Mouse (Mus musculus) limb, embryonic 15.5 days (tissue): Measurements from ENCODE around the gene Eif3c. TPM values are rescaled to one million over a fixed set of nuclear protein-coding genes. Genes with fewer than 3 reads are reported as not detected.

Experiments
- ATAC-seq: fragments of 200-750 bp; cut with Nextera tagmentation; 2 replicates; pipeline ENCODE4 v1.8.0; 2017; ENCODE audit warnings: low read depth, moderate TSS enrichment; ENCODE audit not compliant: insufficient number of reproducible peaks, low FRiP score, low TSS enrichment
- H3K27ac ChIP-seq: fragments of 300-500 bp; sonication (generic); 2 replicates; pipeline ENCODE4 v1.5.1; 2015; ENCODE audit warnings: moderate library complexity, mild to moderate bottlenecking, inconsistent platforms
- H3K27me3 ChIP-seq: fragments of 300-500 bp; sonication (generic); 2 replicates; pipeline ENCODE4 v1.6.1; 2015; ENCODE audit warnings: inconsistent platforms
- H3K36me3 ChIP-seq: fragments of 300-500 bp; sonication (generic); 2 replicates; pipeline ENCODE4 v1.6.1; 2015; ENCODE audit warnings: inconsistent platforms
- H3K4me1 ChIP-seq: fragments of 300-500 bp; sonication (generic); 2 replicates; pipeline ENCODE4 v1.6.1; 2015; ENCODE audit warnings: inconsistent platforms
- H3K4me2 ChIP-seq: fragments of 300-500 bp; sonication (generic); 2 replicates; pipeline ENCODE4 v1.6.1; 2015; ENCODE audit warnings: mild to moderate bottlenecking, inconsistent platforms
- H3K4me3 ChIP-seq: fragments of 300-500 bp; sonication (generic); 2 replicates; pipeline ENCODE4 v1.5.1; 2015; ENCODE audit warnings: mild to moderate bottlenecking, inconsistent platforms
- H3K9ac ChIP-seq: fragments of 300-500 bp; sonication (generic); 2 replicates; pipeline ENCODE4 v1.6.1; 2015; ENCODE audit warnings: inconsistent platforms
- H3K9me3 ChIP-seq: fragments of 300-500 bp; sonication (generic); 2 replicates; pipeline ENCODE4 v1.6.1; 2016; ENCODE audit warnings: inconsistent platforms
- WGBS: fragments of 180-500 bp; shearing (Covaris S2); methylation state at CpG from one replicate; pipeline ENCODE4 v1.1.7; 2015; 5-methylcytosine and 5-hydroxymethylcytosine counted together
- polyA plus RNA-seq: library from polyadenylated mRNA; unstranded; fragments of >200 nt; fragmentation: Nextera tagmentation; extraction: Ambion mirVana; gene quantifications from 2 replicates; pipeline ENCODE4 v1.2.1, GENCODE M21; 2015

The Eif3c gene
- 173 and 191 TPM in 2 replicates for polyA plus RNA-seq

GRCm38 (mm10) chr7:126566094-126566765 is at the start of gene Eif3c:
TSS of gene Eif3c (minus strand) at chr7:126566411.
- peak within 1 kb of the TSS; percentile 94 for H3K27ac ChIP-seq
- ATAC-seq, result peak; percentile 94
- H3K27me3 ChIP-seq, result no peaks in the 10 kb centered on the region
- H3K9ac ChIP-seq, result peak within 1 kb of the TSS; percentile 89
- WGBS, result under 1% methylated on average over 46 of the region's 46 CpGs
- peaks cover 4% of the 10 kb centered on the region; the same call in 1 of the 2 replicates for H3K4me1 ChIP-seq
- H3K9me3 ChIP-seq, result no peaks in the 10 kb centered on the region
- H3K4me2 ChIP-seq, result peak within 1 kb of the TSS; percentile 62
- H3K36me3 ChIP-seq, result peaks cover 35% of the 10 kb centered on the region
- peak within 1 kb of the TSS; percentile 95 for H3K4me3 ChIP-seq

DNA sequence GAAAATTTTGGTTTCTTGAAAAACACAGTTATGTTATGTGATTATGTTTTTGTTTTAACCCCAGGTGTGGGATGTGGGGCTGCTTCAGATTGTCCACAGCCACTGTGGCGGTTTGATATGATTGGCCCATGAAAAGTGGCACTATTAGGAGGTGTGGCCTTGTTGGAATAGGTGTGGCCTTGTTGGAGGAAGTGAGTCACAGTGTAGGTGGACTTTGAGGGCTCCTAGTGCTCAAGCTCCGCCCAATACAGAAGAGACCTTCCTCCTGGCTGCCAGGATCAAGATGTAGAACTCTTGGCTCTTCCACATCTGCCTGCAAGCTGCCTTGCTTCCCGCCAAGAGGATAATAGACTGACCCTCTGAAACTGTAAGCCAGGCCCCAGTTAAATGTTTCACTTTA is 46.5 kb upstream of the Eif3c start:
- Histone ChIP-seq H3K4me1 (no peaks in the 10 kb centered on the region), H3K4me3 (no peak overlapping the region), H3K27ac (no peak overlapping the region), H3K4me2 (no peak overlapping the region), H3K9ac (no peak overlapping the region), H3K27me3 (no peaks in the 10 kb centered on the region), H3K36me3 (no peaks in the 10 kb centered on the region), H3K9me3 (no peaks in the 10 kb centered on the region)
- no peak for ATAC-seq
- WGBS, result 67% methylated on average over 3 of the region's 3 CpGs

DNA sequence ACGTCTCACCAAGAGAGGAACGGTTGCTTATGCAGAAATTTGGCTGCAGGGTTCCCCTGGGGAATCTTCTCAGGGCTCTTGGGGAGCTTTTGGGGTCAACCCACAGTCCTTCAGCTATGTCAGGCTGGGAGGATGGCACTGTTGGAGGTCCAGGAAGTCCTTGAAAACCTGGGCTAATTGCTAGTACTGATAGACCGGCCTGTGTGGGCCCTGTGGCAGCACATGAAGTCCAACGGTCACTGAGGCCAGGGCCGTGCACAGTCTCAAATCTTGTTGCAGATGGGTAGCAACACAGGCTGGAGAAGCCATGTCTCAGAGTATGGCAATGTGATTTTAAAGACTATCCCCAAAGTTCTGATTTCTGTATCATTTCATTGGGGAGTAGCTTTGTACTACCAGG is 41.6 kb upstream of the Eif3c start:
- Histone ChIP-seq H3K9ac (no peak overlapping the region), H3K9me3 (no peaks in the 10 kb centered on the region), H3K4me2 (no peak overlapping the region), H3K27me3 (no peaks in the 10 kb centered on the region), H3K4me3 (no peak overlapping the region), H3K36me3 (no peaks in the 10 kb centered on the region), H3K27ac (no peak overlapping the region), H3K4me1 (no peaks in the 10 kb centered on the region)
- 77% methylated on average over 5 of the region's 5 CpGs for WGBS
- no peak for ATAC-seq

DNA sequence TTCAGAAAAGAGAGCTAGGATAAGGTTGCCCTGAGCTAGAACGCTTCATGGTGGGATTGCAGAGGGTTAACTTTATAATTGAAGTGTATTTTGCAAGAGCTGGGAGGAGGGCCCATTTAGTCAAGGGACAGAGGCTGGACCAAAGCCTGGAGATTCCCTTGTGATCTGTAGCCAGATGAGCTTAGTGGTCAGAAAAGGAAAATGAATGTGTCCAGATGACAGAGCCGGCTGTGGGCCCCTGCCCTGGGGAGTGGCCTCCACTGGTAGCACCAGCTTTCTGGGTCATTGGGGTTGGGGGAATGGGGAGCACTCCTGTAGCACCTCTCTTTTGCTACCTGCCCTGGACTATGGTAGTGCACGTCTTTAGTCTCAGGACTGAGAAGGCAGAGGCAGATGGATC is 40.9 kb upstream of the Eif3c start:
- Histone ChIP-seq H3K9ac (no peak overlapping the region), H3K9me3 (no peaks in the 10 kb centered on the region), H3K27me3 (no peaks in the 10 kb centered on the region), H3K4me3 (no peak overlapping the region), H3K4me1 (no peaks in the 10 kb centered on the region), H3K36me3 (no peaks in the 10 kb centered on the region), H3K4me2 (no peak overlapping the region), H3K27ac (no peak overlapping the region)
- WGBS, result 61% methylated on average over 3 of the region's 3 CpGs
- no peak for ATAC-seq

- H3K27ac ChIP-seq, result no peak overlapping the region
Measured at GRCm38 (mm10) chr7:126606611-126607010, 40.4 kb upstream of the Eif3c start.

DNA sequence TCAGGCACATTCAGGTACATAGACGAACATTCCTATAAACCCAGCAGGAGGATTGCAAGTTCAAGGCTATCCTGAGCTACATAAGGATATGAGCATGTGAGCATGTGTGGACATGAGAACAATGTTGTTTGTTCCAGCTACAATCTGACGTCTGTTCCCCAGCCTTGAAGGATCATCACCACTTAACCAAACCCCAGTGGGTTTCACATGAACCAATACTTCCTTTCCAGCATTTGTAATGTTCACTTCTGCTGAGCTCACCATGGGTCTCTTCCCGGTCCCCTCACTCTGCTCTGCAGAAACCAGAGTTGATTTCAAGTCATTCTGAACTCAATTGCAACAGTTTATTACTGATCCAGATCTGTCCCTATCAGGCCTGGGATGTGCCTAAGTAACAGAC is 36.4 kb upstream of the Eif3c start:
- Histone ChIP-seq H3K4me2 (no peak overlapping the region), H3K9me3 (no peaks in the 10 kb centered on the region), H3K36me3 (no peaks in the 10 kb centered on the region), H3K27me3 (no peaks in the 10 kb centered on the region), H3K4me3 (no peak overlapping the region), H3K4me1 (no peaks in the 10 kb centered on the region), H3K9ac (no peak overlapping the region), H3K27ac (no peak overlapping the region)
- no peak for ATAC-seq
- WGBS, result 78% methylated on average over 3 of the region's 3 CpGs

More at GRCm38 (mm10) chr7:126606611-126607010, 40.4 kb upstream of the Eif3c start:
- 56% methylated on average over 5 of the region's 5 CpGs for WGBS
- Histone ChIP-seq H3K36me3 (no peaks in the 10 kb centered on the region), H3K4me3 (no peak overlapping the region), H3K4me1 (no peaks in the 10 kb centered on the region), H3K27me3 (no peaks in the 10 kb centered on the region), H3K9ac (no peak overlapping the region), H3K9me3 (no peaks in the 10 kb centered on the region), H3K4me2 (no peak overlapping the region)
- ATAC-seq, result no peak

GRCm38 (mm10) chr7:126601896-126602295 is 35.7 kb upstream of the Eif3c start:
- Histone ChIP-seq H3K27ac (no peak overlapping the region), H3K4me3 (no peak overlapping the region), H3K4me2 (no peak overlapping the region), H3K4me1 (no peaks in the 10 kb centered on the region), H3K27me3 (no peaks in the 10 kb centered on the region), H3K9ac (no peak overlapping the region), H3K36me3 (no peaks in the 10 kb centered on the region), H3K9me3 (no peaks in the 10 kb centered on the region)
- WGBS, result 53% methylated on average over 4 of the region's 5 CpGs
- no peak for ATAC-seq

DNA sequence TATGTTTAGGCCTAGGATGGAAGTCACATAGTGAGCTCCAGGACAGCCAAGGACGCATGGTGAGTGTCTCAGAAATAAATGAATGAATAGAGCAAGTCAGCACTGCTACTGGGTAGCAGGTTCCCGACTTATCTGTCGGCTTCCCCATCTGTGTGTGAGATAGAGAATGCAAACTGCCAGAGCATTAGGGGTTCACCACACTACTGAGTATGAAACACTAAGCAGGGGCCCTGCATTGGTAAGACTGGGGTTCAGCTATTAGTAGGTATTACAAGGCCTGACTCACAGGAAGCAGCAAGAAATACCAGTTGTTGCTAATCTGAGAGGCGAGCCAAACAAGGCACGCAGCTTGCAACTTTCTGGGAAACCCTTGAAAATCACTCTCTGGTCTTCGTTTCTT is 32.7 kb upstream of the Eif3c start:
- no peak overlapping the region for H3K4me3 ChIP-seq
- 79% methylated on average over 6 of the region's 6 CpGs for WGBS
- 0 out of 2 replicates have a peak, but pooled peaks cover 3% of the 10 kb centered on the region for H3K27me3 ChIP-seq
- 0 out of 2 replicates have a peak overlapping the region, but pooled peaks have one; percentile 12 for H3K27ac ChIP-seq
- H3K4me1 ChIP-seq, result no peaks in the 10 kb centered on the region
- no peaks in the 10 kb centered on the region for H3K9me3 ChIP-seq
- ATAC-seq, result no peak
- H3K36me3 ChIP-seq, result no peaks in the 10 kb centered on the region
- no peak overlapping the region for H3K4me2 ChIP-seq
- no peak overlapping the region for H3K9ac ChIP-seq

DNA sequence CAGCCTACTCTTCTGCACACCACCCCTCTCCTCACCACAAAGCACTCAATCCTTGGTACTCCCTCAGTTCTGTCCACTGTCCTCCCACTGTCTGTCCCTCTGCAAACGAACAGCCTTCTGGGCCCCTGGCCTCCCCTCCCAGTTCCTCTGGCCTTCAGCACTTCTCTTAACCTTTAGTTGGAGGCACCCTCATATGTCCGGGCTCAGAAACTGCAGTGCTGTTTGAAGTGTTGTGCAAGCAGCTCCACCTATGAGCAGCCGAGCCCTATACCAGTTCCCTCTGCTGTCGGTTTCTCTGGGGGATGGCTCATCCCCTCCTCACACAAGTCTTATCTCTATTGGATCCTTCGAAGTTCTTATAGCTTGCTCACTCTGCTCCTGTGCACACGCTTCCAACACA is 30.2 kb upstream of the Eif3c start:
- H3K4me3 ChIP-seq, result no peak overlapping the region
- no peak overlapping the region for H3K4me2 ChIP-seq
- H3K4me1 ChIP-seq, result no peaks in the 10 kb centered on the region
- no peak overlapping the region for H3K27ac ChIP-seq
- H3K36me3 ChIP-seq, result no peaks in the 10 kb centered on the region
- H3K9me3 ChIP-seq, result no peaks in the 10 kb centered on the region
- H3K9ac ChIP-seq, result no peak overlapping the region
- H3K27me3 ChIP-seq, result 0 out of 2 replicates have a peak, but pooled peaks cover 3% of the 10 kb centered on the region
- no peak for ATAC-seq
- 51% methylated on average over 6 of the region's 6 CpGs for WGBS

DNA sequence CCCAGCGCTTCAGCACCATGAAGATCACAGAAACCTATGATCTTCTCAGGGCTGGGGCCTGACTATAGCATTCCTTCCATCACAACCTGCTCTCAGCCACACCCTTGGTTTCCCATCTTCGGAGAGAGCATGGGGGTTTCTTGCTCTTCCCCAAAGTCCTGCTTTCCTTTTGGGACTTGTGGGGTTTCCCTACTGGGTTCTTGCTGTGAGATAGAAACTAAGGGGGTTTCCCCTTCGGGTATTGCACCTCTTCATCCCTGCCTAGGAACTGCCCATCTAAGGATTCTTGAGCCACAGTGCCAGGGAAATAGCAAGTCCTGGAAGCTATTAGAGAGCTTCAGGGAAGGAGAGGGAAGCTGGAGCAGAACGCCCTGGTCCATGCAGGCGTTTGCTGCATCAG is 29.7 kb upstream of the Eif3c start:
- no peak for ATAC-seq
- no peak overlapping the region for H3K4me2 ChIP-seq
- no peak overlapping the region for H3K4me3 ChIP-seq
- no peaks in the 10 kb centered on the region for H3K9me3 ChIP-seq
- no peaks in the 10 kb centered on the region for H3K4me1 ChIP-seq
- WGBS, result 76% methylated on average over 5 of the region's 5 CpGs
- H3K27me3 ChIP-seq, result 0 out of 2 replicates have a peak, but pooled peaks cover 3% of the 10 kb centered on the region
- no peaks in the 10 kb centered on the region for H3K36me3 ChIP-seq
- no peak overlapping the region for H3K27ac ChIP-seq
- no peak overlapping the region for H3K9ac ChIP-seq

- H3K4me2 ChIP-seq, result no peak within 1 kb of the TSS
- no peak within 1 kb of the TSS for H3K27ac ChIP-seq
- H3K4me1 ChIP-seq, result no peaks in the 10 kb centered on the region
- H3K36me3 ChIP-seq, result no peaks in the 10 kb centered on the region
- no peak within 1 kb of the TSS for H3K9ac ChIP-seq
- H3K27me3 ChIP-seq, result 0 out of 2 replicates have a peak, but pooled peaks cover 3% of the 10 kb centered on the region
- no peaks in the 10 kb centered on the region for H3K9me3 ChIP-seq
- ATAC-seq, result no peak
- WGBS, result 78% methylated on average over 11 of the region's 11 CpGs
- no peak within 1 kb of the TSS for H3K4me3 ChIP-seq
Measured at GRCm38 (mm10) chr7:126594862-126595561, 28.8 kb upstream of the Eif3c start, which contains the start of gene Il27. TSS of gene Il27 (minus strand) at chr7:126594941.

DNA sequence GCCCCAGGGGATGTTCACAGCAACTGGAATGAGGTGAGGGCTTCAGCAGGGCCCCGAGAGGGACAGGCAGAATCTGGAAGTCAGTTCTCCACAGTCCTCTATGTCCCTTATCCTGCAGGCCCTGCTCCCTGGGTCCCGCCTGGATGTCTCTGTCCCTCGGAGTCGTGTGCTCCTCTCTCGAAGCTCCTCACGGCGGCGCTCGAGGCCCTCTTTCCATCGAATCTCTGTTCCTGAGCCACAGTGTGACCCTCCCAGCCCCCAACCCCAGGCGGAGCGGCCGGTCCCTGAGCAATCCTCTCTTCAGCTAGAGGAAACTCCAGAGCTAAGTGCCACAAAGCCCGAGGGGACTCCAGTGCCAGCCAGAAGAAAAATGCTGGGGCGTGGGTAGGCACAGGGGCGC is 21.6 kb upstream of the Eif3c start:
- H3K4me2 ChIP-seq, result peak overlapping the region; percentile 44
- 0 out of 2 replicates have a peak, but pooled peaks have one; percentile 11 for ATAC-seq
- peaks cover 15% of the 10 kb centered on the region; the same call in 1 of the 2 replicates for H3K4me1 ChIP-seq
- H3K36me3 ChIP-seq, result no peaks in the 10 kb centered on the region
- 0 out of 2 replicates have a peak overlapping the region, but pooled peaks have one; percentile 10 for H3K9ac ChIP-seq
- no peaks in the 10 kb centered on the region for H3K9me3 ChIP-seq
- H3K27me3 ChIP-seq, result peaks cover 8% of the 10 kb centered on the region; the same call in 1 of the 2 replicates
- H3K4me3 ChIP-seq, result peak overlapping the region; percentile 19
- 10% methylated on average over 16 of the region's 16 CpGs for WGBS
- H3K27ac ChIP-seq, result no peak overlapping the region
